Mouse (Mus musculus) neural tube, embryonic 13.5 days (tissue): ENCODE data around the gene Rnf212b. TPM values are rescaled to one million over a fixed set of nuclear protein-coding genes. Genes with fewer than 3 reads are reported as not detected.

Experiments used
- ATAC-seq: fragments of 200-750 bp; cut with Nextera tagmentation; 2 replicates; pipeline ENCODE4 v1.8.0; 2017; ENCODE audit warnings: low read depth, mild to moderate bottlenecking, moderate TSS enrichment, moderate library complexity
- H3K27ac ChIP-seq: fragments of 300-500 bp; sonication (generic); replicated peaks from 2 replicates; pipeline ENCODE4 v1.5.1; 2015; ENCODE audit warnings: moderate library complexity, mild to moderate bottlenecking, inconsistent platforms
- H3K27me3 ChIP-seq: fragments of 300-500 bp; sonication (generic); 2 replicates; pipeline ENCODE4 v1.6.1; 2015; ENCODE audit warnings: mild to moderate bottlenecking, inconsistent platforms
- H3K36me3 ChIP-seq: fragments of 300-500 bp; sonication (generic); 2 replicates; pipeline ENCODE4 v1.6.1; 2015; ENCODE audit warnings: mild to moderate bottlenecking, inconsistent platforms
- H3K4me1 ChIP-seq: fragments of 300-500 bp; sonication (generic); replicated peaks from 2 replicates; pipeline ENCODE4 v1.6.1; 2015; ENCODE audit warnings: inconsistent platforms
- H3K4me2 ChIP-seq: fragments of 300-500 bp; sonication (generic); 2 replicates; pipeline ENCODE4 v1.6.1; 2015; ENCODE audit warnings: inconsistent platforms, mild to moderate bottlenecking, moderate library complexity
- H3K4me3 ChIP-seq: fragments of 300-500 bp; sonication (generic); 2 replicates; pipeline ENCODE4 v1.5.1; 2015; ENCODE audit warnings: mild to moderate bottlenecking, inconsistent platforms
- H3K9ac ChIP-seq: fragments of 300-500 bp; sonication (generic); 2 replicates; pipeline ENCODE4 v1.6.1; 2015; ENCODE audit warnings: moderate library complexity, mild to moderate bottlenecking, inconsistent platforms
- H3K9me3 ChIP-seq: fragments of 300-500 bp; sonication (generic); 2 replicates; pipeline ENCODE4 v1.6.1; 2016; ENCODE audit warnings: inconsistent platforms
- WGBS: fragments of 180-500 bp; shearing (Covaris S2); methylation state at CpG from one replicate; pipeline ENCODE4 v1.1.7; 2015; 5-methylcytosine and 5-hydroxymethylcytosine counted together
- polyA plus RNA-seq: library from polyadenylated mRNA; unstranded; fragments of >200 nt; fragmentation: Nextera tagmentation; extraction: Ambion mirVana; gene quantifications from 2 replicates; pipeline ENCODE4 v1.2.1, GENCODE M21; 2015

Gene Rnf212b
- polyA plus RNA-seq, 1 experiment from 2014 or later: not detected

- Histone ChIP-seq H3K4me2 (peak within 1 kb of the TSS; percentile 78), H3K4me3 (peak within 1 kb of the TSS; percentile 74), H3K27ac (peak within 1 kb of the TSS; percentile 94), H3K9ac (peak within 1 kb of the TSS; percentile 93), H3K27me3 (peaks cover 3% of the 10 kb centered on the region; the same call in 1 of the 2 replicates), H3K9me3 (no peaks in the 10 kb centered on the region), H3K36me3 (peaks cover 20% of the 10 kb centered on the region), H3K4me1 (peaks cover 30% of the 10 kb centered on the region)
- WGBS: under 1% methylated on average over 27 of the region's 27 CpGs
- ATAC-seq: peak; percentile 91
These were observed 69.4 kb downstream of the Rnf212b start, which contains the start of the genes Bcl2l2 and Gm20521 for GRCm38 (mm10) chr14:54883154-54884021. Bcl2l2 (plus strand) TSS chr14:54883377. Gm20521 (plus strand) TSS chr14:54883441.

- ATAC-seq: no peak
- H3K36me3 ChIP-seq: peaks cover 20% of the 10 kb centered on the region
- H3K27ac ChIP-seq: peak overlapping the region; percentile 94
- peak overlapping the region; percentile 78 for H3K4me2 ChIP-seq
- H3K27me3 ChIP-seq: no peaks in the 10 kb centered on the region
- 34% methylated on average over 21 of the region's 21 CpGs for WGBS
- peak overlapping the region; percentile 74 for H3K4me3 ChIP-seq
- H3K9ac ChIP-seq: peak overlapping the region; percentile 93
- peaks cover 30% of the 10 kb centered on the region for H3K4me1 ChIP-seq
- no peaks in the 10 kb centered on the region for H3K9me3 ChIP-seq
These were observed 70.2 kb downstream of the Rnf212b start for GRCm38 (mm10) chr14:54884022-54884712.

- H3K36me3 ChIP-seq: peaks cover 20% of the 10 kb centered on the region
- H3K27me3 ChIP-seq: no peaks in the 10 kb centered on the region
- H3K4me2 ChIP-seq: peak overlapping the region; percentile 78
- WGBS: 91% methylated on average over 11 of the region's 11 CpGs
- no peaks in the 10 kb centered on the region for H3K9me3 ChIP-seq
- no peak for ATAC-seq
- H3K4me3 ChIP-seq: 0 out of 2 replicates have a peak overlapping the region, but pooled peaks have one; percentile 74
- H3K27ac ChIP-seq: no peak overlapping the region
- H3K4me1 ChIP-seq: peaks cover 30% of the 10 kb centered on the region
- H3K9ac ChIP-seq: peak overlapping the region; percentile 93
These were observed 71.4 kb downstream of the Rnf212b start for GRCm38 (mm10) chr14:54885309-54885708.

DNA sequence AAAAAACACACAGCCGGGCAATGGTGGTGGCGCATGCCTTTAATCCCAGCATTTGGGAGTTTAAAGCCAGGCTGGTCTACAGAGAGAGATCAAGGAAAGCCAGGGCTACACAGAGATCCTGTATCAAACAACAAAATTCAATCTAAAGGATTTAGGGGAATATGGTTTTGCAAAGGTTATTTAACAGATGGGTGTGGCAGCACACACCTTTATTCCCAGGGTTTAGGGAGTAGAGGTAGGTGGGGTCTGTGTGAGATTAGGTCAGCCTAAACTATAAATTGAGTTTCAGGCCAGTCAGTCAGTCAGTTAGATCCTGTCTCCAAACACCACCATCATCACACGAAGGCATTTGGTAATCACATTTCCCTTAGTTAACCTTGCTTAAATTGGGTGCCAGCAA is 78.3 kb downstream of the Rnf212b start, which contains the start of gene Pabpn1:
Pabpn1 (plus strand) TSS at position 301 of the 400 bp plus-strand sequence.
- H3K4me3 ChIP-seq: peak within 1 kb of the TSS; percentile 95
- ATAC-seq: no peak
- H3K36me3 ChIP-seq: peaks cover 18% of the 10 kb centered on the region
- H3K4me2 ChIP-seq: peak within 1 kb of the TSS; percentile 47
- H3K4me1 ChIP-seq: peaks cover 28% of the 10 kb centered on the region
- 96% methylated on average over 3 of the region's 3 CpGs for WGBS
- peak within 1 kb of the TSS; percentile 81 for H3K27ac ChIP-seq
- H3K9me3 ChIP-seq: no peaks in the 10 kb centered on the region
- no peaks in the 10 kb centered on the region for H3K27me3 ChIP-seq
- peak within 1 kb of the TSS; percentile 51 for H3K9ac ChIP-seq

- Histone ChIP-seq H3K27ac (peak overlapping the region; percentile 98), H3K4me2 (peak overlapping the region; percentile 47), H3K27me3 (no peaks in the 10 kb centered on the region), H3K4me3 (peak overlapping the region; percentile 95), H3K9ac (peak overlapping the region; percentile 99), H3K36me3 (peaks cover 32% of the 10 kb centered on the region), H3K9me3 (no peaks in the 10 kb centered on the region), H3K4me1 (peaks cover 34% of the 10 kb centered on the region)
- ATAC-seq: peak; percentile 99
- WGBS: under 1% methylated on average over 38 of the region's 38 CpGs
These were observed 79.8 kb downstream of the Rnf212b start for GRCm38 (mm10) chr14:54893651-54894181.

- Histone ChIP-seq H3K27ac (peak overlapping the region; percentile 98), H3K27me3 (no peaks in the 10 kb centered on the region), H3K4me2 (peak overlapping the region; percentile 82), H3K4me1 (peaks cover 34% of the 10 kb centered on the region), H3K36me3 (peaks cover 39% of the 10 kb centered on the region), H3K4me3 (peak overlapping the region; percentile 95), H3K9me3 (no peaks in the 10 kb centered on the region), H3K9ac (peak overlapping the region; percentile 99)
- WGBS: under 1% methylated on average over 51 of the region's 54 CpGs
- peak; percentile 65 for ATAC-seq
These were observed 80.6 kb downstream of the Rnf212b start for GRCm38 (mm10) chr14:54894296-54895151.

GRCm38 (mm10) chr14:54897445-54897844 is 83.5 kb downstream of the Rnf212b start:
- ATAC-seq: no peak
- 71% methylated on average over 2 of the region's 2 CpGs for WGBS
- Histone ChIP-seq H3K4me3 (no peak overlapping the region), H3K4me1 (peaks cover 34% of the 10 kb centered on the region), H3K27ac (no peak overlapping the region), H3K36me3 (peaks cover 39% of the 10 kb centered on the region), H3K9ac (0 out of 2 replicates have a peak overlapping the region, but pooled peaks have one; percentile 17), H3K27me3 (no peaks in the 10 kb centered on the region), H3K9me3 (no peaks in the 10 kb centered on the region), H3K4me2 (no peak overlapping the region)

GRCm38 (mm10) chr14:54900383-54900782 is 86.4 kb downstream of the Rnf212b start:
- no peaks in the 10 kb centered on the region for H3K9me3 ChIP-seq
- H3K4me1 ChIP-seq: peaks cover 24% of the 10 kb centered on the region
- H3K9ac ChIP-seq: no peak overlapping the region
- H3K36me3 ChIP-seq: peaks cover 59% of the 10 kb centered on the region
- H3K27ac ChIP-seq: peak overlapping the region; percentile 25
- H3K27me3 ChIP-seq: no peaks in the 10 kb centered on the region
- ATAC-seq: peak; percentile 53; the same call in 1 of the 2 replicates
- H3K4me2 ChIP-seq: no peak overlapping the region
- 1% methylated on average over 3 of the region's 3 CpGs for WGBS
- no peak overlapping the region for H3K4me3 ChIP-seq

DNA sequence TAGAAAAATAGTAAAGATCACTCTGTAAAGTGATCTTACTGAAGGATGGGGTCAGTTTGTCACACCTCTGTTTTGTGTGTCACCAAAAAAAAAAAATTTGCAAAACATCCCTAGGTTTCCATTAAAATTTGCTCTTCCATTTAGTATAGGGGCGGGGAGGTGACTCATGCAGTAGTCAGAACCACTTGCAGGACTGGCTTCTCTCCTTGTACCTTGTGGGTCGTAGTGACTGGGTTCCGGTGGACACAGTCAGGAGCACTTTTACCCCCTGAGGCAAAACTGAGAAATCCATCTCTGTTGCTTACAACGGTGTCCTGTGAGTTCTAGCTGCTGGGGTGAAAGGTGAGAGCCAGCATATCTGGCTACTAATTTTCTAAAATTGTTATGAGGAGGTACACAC is 89.7 kb downstream of the Rnf212b start:
- Histone ChIP-seq H3K27ac (no peak overlapping the region), H3K4me3 (no peak overlapping the region), H3K4me2 (no peak overlapping the region), H3K4me1 (peaks cover 14% of the 10 kb centered on the region), H3K27me3 (no peaks in the 10 kb centered on the region), H3K9me3 (no peaks in the 10 kb centered on the region), H3K9ac (no peak overlapping the region), H3K36me3 (peaks cover 60% of the 10 kb centered on the region)
- 89% methylated on average over 4 of the region's 4 CpGs for WGBS
- no peak for ATAC-seq
